Mouse (Mus musculus): ENCODE results near the gene Gm10638. TPM values are rescaled to one million over a fixed set of nuclear protein-coding genes. Genes with fewer than 3 reads are reported as not detected.
A peak's percentile ranks its signal among the peaks of the same experiment; 100 is the strongest.

Gm10638 gene
- total RNA-seq (2021), result 1 to 10 TPM; 2.9 to 3.9 TPM

DNA sequence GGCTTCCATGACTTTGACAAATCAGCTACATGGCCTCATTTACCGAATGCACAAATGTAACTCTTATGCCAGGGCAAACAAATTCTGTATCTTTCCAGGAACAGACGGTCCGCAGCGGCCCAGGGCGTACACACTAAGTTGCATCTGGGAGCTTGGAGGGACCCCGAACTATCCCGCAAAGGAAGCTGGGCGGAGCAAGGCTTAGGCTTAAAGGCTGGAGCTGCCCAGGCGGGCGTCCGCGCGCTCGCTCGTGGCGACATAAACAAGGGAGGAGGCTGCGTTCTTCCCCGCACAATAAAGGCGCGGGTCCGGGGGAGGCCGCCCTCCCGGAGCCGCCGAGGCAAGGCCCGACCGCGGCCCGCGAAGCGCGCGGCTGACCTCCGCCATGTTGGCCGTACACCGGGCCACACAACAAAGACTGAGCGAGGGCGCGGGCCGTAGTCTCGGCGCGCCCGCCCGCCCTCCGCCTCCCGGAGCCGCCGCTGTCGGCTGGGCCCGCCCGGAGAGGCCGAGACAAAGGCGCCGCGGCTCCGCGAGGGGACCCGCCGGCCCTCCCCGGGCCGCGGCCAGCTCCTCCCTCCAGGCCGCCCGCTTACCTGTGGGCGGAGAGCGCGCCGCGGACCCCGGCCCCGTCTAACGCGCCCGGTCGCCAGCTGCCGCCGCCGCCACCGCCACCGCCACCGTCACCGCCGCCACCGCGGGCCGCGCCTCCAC, at the start of gene Gm10638, which contains the start of gene Siah1a:
Gene Gm10638 (plus strand): TSS at position 479 of the 714 bp plus-strand sequence.
Gene Siah1a (minus strand): TSS at position 714 of the 714 bp plus-strand sequence.
- DNase-seq, result peak; percentile 68 to 73

GRCm38 (mm10) chr8:86695703-86696102, 49.8 kb upstream of the Gm10638 start:
- no peak for DNase-seq

DNA sequence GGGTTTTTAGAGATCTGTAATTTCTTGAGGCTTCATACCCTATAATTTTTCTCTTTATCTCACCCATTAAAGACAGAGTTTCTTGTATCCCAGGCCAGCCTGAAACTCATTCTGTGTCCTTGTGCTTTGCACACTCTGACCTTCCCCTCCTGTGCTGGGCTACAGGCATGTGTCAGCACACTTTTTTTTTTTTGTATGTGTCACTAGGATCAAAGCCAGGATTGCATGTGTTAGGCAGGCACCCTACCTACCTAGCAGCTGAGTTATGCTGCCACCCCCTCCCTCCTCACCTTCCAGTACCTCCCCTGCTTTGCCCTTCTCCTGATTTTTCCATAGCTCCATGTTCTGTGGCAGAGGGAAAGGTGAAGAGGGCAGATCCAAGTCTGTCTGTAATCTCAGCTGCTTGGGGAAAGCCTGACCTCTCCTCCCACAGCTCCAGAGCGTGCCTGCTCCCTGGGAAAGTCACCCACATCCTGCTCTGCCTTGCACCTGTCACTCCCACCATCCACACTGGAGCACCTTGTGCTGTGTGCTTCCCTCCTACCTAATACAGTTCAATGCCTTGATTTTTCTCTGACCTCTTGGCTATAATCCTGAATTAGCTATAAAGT, 46.6 kb upstream of the Gm10638 start:
- DNase-seq, result no peak

DNA sequence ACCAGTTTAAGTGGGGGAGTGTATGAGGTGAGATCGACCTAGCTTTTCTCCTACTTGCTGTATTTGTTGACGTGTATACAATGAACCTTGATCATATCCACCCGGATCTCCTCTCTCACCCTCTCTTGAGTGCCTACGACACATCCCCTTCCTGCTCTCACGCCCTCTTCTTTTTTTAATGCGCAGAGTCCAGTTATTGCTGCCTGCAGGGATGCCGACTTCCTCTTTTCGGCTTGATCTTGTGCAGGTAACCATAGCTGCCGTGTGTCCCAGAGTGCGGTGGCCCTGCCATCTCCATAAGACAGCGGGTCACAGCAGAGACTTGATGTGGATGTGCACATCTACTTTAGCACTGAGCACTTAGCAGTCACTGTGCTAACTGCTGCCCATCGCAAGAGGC, 46.0 kb upstream of the Gm10638 start:
- DNase-seq, result no peak

- DNase-seq, result no peak
These were observed 43.0 kb upstream of the Gm10638 start for GRCm38 (mm10) chr8:86702453-86702852.

GRCm38 (mm10) chr8:86705317-86705716, 40.2 kb upstream of the Gm10638 start:
- DNase-seq, result no peak

- DNase-seq, result no peak
These were observed 38.7 kb upstream of the Gm10638 start for GRCm38 (mm10) chr8:86706756-86707155.

- no peak for DNase-seq
These were observed 37.6 kb upstream of the Gm10638 start for GRCm38 (mm10) chr8:86707873-86708272.

DNA sequence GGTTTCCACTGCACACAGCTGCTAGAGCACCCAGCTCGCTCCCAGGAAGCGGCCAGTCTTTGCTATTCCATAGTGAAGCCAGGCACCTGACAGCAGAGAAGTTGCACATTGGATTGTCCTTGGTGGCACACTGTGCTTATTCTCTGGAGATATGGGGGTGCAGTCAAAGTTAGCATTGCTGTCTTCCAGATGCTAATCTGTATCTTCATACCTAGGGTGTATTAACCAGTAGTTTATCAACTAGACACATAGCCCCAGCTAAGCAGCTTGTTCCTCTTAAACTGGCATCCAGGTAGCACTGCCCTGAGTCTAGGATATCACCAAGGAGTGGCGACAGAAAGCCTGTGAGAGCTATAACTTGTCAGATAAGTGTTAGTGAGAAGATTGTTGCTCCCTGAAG, 32.9 kb upstream of the Gm10638 start:
- no peak for DNase-seq

DNA sequence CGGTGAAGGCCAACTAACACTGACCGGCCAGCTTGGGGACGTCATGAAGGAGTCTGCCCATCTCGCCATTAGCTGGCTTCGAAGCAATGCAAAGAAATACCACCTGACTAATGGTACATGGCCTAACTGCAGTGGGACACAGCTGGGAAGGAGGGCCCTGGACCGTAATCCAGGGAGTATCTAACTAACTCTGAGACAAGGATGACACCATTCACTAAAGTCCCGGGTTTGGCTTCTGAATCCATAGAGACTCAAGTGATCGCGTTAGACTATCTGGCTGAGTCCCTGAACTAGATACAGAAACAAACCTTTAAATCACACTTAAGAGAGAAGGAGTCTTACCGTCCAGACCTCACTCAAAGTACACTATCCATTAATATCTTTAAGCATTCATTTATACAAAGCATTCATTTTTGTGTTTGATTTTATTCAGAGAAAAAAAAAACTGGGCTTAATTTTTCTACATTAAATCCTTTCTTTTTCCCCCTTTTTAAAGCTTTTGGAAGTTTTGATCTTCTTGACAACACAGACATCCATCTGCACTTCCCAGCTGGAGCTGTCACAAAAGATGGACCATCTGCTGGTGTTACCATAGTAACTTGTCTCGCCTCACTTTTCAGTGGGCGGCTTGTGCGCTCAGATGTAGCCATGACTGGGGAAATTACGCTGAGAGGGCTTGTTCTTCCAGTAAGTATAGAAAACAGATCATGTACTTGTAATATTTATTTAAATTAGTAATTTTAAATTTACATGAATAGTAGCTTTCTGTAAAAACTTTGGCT, 31.9 kb upstream of the Gm10638 start:
- DNase-seq, result peak; percentile 79 to 81

DNA sequence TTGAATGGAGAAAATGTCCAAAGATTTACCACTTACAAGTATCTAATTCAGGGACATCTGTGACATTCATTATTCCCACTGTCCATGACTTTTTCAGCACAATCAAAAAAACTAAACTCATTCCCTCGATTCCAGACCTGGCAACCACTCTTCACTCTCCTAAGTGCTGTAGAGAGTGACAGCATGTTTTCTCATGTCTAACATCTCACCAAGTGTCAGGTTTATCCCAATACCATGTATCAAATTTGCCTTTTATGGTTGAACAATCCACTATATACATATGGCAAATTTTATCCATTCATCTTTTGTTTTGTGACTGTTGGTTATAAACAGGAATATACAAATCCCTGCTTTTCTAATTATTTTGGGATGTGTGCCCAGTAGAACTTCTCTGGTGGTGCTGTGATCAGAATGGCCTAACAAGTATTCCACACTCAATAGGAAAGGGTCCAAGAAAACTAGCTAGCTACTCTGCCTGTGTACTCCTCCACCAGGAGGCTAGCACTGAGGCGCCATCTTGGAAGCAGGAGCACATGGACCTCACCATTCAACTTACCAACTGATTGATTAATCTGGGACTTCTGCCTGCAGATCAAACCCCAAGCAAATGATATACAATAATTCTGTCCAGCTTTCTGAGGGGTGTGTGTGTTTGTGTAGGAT, 27.0 kb upstream of the Gm10638 start:
- no peak for DNase-seq

DNA sequence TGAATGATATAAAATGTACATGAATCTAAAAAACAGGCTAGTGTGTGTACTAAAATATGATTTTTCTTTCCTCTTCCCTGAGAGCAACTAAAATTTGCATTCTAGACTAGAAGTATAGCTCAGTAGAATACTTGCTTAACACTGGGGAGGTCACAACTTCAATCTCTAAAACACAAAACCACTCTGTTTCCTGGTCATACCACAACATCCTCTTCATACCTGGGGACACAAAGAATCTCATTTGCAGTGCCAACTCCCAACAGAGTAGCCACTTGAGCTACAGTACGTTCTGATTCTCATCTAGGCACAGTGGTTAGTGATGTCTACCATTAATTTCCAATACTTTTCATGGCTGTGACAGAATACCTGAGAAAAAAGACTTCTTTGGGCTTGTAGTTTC, 26.1 kb upstream of the Gm10638 start:
- no peak for DNase-seq

DNA sequence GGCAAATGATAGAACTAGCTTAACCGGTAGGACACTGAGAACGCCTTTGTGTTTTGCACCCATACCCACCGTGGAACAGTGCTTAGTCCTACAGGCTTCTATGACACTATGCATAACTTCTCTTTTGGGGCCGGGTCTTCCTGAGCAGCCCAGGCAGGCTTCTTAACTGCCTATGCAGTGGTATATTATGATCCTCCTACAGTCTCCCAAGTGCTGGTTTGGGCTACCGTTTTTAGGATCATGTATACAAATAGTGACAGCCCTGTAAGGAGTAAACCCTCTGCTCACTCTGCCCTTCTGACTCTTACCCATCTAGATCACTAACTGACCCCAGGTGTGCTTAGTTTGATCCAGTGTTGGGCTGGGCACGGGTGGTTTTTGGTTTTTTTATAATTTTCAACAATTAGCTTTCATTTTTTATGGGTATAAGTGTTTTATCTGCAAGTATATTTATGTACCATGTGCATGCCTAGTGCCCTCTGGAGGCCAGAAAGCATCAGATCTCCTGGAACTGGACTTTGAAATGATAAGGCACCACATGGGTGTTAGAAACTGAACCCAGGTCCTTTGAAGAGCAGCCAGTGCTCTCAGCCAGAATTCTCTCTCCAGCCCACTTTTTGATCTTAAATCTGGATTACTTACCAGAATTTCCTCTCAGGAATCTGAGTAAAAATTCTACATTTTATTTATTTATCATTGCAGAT, 24.6 kb upstream of the Gm10638 start:
- no peak for DNase-seq

GRCm38 (mm10) chr8:86721490-86721889, 24.0 kb upstream of the Gm10638 start:
- no peak for DNase-seq

- no peak for DNase-seq
These were observed 18.5 kb upstream of the Gm10638 start for GRCm38 (mm10) chr8:86726959-86727358.

DNA sequence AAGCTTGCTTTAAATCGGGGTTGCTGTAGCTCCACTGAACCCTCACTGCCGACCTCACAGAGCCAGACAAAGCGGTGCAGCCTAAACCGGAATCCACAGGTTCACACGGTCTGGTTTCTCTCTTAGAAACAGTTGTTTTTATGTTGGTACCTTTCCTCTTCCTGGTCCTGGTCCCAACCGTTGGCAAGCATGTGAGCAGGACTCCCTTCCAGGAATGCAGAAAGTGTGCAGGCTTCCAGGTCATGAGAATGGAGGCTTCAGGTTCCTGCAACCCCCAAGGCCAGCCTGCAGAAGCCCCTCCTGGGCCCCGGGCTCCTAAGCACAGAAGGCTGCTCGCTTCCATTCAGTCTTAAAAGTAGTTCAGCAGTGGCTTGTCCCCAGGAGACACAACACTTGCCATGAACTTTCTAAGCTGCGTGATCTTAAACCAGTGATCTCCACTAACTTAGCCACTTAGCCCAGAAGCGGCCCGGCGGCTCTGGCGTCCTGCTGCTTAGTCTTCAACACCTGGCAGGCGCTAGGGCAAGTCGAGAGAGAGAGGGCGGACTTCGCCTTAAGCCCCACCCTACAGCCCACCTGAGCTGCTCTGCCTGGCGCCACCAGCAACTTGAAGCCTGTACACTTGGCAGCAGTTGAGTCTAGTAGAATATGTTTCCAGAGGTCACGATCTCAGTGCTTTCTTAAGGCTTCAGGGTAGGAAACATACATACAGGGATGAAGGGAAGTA, 17.1 kb upstream of the Gm10638 start:
- DNase-seq, result no peak

DNA sequence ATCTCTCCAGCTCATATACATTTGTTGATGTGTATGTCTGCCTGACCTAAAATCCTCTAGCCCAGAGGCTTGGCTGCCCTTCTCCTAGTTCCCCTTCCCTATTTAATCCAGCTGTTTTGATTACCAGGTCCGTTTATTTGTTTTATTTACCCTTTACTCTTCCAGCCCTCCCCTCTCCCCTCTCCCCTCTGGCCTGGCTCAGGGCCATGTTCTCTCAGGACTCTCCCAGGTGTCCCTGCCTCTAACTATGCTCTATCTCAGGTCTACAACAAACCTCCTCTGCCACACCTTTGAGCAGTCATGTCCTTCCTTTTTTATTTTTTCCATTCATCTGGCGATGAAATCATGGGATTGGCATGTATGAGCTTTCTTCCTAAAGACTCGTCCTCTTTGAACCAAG, 15.2 kb upstream of the Gm10638 start:
- DNase-seq, result no peak

- DNase-seq, result no peak
These were observed 14.6 kb upstream of the Gm10638 start for GRCm38 (mm10) chr8:86730860-86731259.

DNA sequence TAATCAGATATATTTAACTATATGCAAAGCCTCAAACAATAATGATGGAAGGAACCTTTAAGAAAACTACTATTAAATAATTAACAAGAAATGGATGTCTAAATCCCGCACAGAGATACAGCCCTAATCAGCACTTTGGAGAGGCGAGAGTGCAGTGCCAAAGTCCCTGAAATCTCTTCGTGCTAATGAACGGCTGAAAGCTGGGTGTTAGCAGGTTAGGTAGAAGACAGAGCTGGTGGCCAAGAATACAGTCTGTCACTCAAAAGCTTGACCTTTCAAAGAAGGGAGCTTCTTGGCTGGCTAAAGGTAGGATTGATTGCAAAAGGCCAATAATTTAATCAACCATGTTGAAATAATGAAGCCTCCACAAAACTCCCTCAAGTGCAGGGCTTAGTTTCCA, 11.3 kb upstream of the Gm10638 start:
- no peak for DNase-seq

DNA sequence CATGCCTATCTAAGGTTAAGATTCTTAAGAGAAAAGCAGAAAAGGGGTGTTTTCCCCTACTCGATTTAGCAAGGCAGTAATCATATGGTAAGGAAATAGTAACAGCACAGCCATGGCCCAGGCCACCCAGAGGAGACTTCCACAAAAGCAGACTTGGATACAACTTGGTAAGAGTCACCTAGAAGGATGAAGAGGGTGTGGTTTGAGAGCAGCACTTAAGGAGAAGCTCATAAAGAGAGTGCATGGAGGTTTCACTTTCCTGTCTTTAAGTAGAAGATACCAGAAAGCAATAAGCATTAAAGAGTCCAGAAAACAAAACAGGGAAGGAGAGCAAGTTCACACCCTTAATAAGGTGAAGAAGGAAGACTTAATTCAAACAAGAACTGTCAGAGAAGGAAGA, 10.5 kb upstream of the Gm10638 start:
- DNase-seq, result no peak

GRCm38 (mm10) chr8:86735446-86736111, 9.9 kb upstream of the Gm10638 start:
- DNase-seq, result no peak

Data from layer of hippocampus, postnatal 36 days (tissue).